Mouse (Mus musculus) NIH3T3 (cell line): ENCODE measurements around the gene Tenm4.
A peak's percentile ranks its signal among the peaks of the same experiment; 100 is the strongest.

Experiments used
- DNase-seq: peaks from one replicate; pipeline ENCODE4 v3.0.0-alpha.2; 2012; ENCODE audit warnings: low read depth

Gene Tenm4

GRCm38 (mm10) chr7:96203812-96204560 lies 32.9 kb downstream of the Tenm4 start:
- no peak for DNase-seq

- DNase-seq = no peak
These were observed 33.8 kb downstream of the Tenm4 start for GRCm38 (mm10) chr7:96204809-96205350.

- DNase-seq = no peak
These were observed 36.0 kb downstream of the Tenm4 start for GRCm38 (mm10) chr7:96207071-96207470.

- peak; percentile 33 for DNase-seq
These were observed 38.9 kb downstream of the Tenm4 start for GRCm38 (mm10) chr7:96209783-96210524.

- DNase-seq = peak; percentile 52
These were observed 39.7 kb downstream of the Tenm4 start for GRCm38 (mm10) chr7:96210525-96211369.

- no peak for DNase-seq
These were observed 40.6 kb downstream of the Tenm4 start for GRCm38 (mm10) chr7:96211618-96212021.

GRCm38 (mm10) chr7:96212224-96212591 lies 41.2 kb downstream of the Tenm4 start:
- no peak for DNase-seq

- no peak for DNase-seq
These were observed 41.8 kb downstream of the Tenm4 start for GRCm38 (mm10) chr7:96212592-96213541.

- DNase-seq = no peak
These were observed 42.7 kb downstream of the Tenm4 start for GRCm38 (mm10) chr7:96213741-96214140.

- DNase-seq = no peak
These were observed 43.8 kb downstream of the Tenm4 start for GRCm38 (mm10) chr7:96214876-96215275.

- no peak for DNase-seq
These were observed 45.0 kb downstream of the Tenm4 start for GRCm38 (mm10) chr7:96215894-96216509.

- no peak for DNase-seq
These were observed 48.3 kb downstream of the Tenm4 start for GRCm38 (mm10) chr7:96219386-96219785.

- no peak for DNase-seq
These were observed 49.6 kb downstream of the Tenm4 start for GRCm38 (mm10) chr7:96220647-96221046.

GRCm38 (mm10) chr7:96222569-96222968 lies 51.5 kb downstream of the Tenm4 start:
- DNase-seq = no peak

- peak; percentile 24 for DNase-seq
These were observed 57.7 kb downstream of the Tenm4 start for GRCm38 (mm10) chr7:96228562-96229268.

GRCm38 (mm10) chr7:96230006-96230719 lies 59.1 kb downstream of the Tenm4 start:
- peak; percentile 9 for DNase-seq

GRCm38 (mm10) chr7:96230720-96231241 lies 59.7 kb downstream of the Tenm4 start:
- DNase-seq = no peak

GRCm38 (mm10) chr7:96235847-96236246 lies 64.8 kb downstream of the Tenm4 start:
- no peak for DNase-seq

- DNase-seq = no peak
These were observed 69.6 kb downstream of the Tenm4 start for GRCm38 (mm10) chr7:96240661-96241060.
